Mouse (Mus musculus) kidney, adult 2 months (tissue): Measurements from ENCODE around the gene 4931428L18Rik. TPM values are rescaled to one million over a fixed set of nuclear protein-coding genes. Genes with fewer than 3 reads are reported as not detected.

ENCODE experiments used
- DNase-seq: peaks from one replicate; pipeline ENCODE4 v3.0.0; 2021
- H3K27ac ChIP-seq: fragments of 200-500 bp; 2 replicates; pipeline ENCODE4 v1.5.1; 2012; ENCODE audit warnings: low read depth, low read length, control low read depth, inconsistent platforms; ENCODE audit not compliant: insufficient read depth
- H3K27me3 ChIP-seq: fragments of 200-500 bp; replicated peaks from 2 replicates; pipeline ENCODE4 v1.6.1; 2012; ENCODE audit warnings: mild to moderate bottlenecking, moderate library complexity, low read length, inconsistent platforms; ENCODE audit not compliant: control insufficient read depth, insufficient read depth
- H3K36me3 ChIP-seq: fragments of 200-500 bp; 2 replicates; pipeline ENCODE4 v1.6.1; 2012; ENCODE audit warnings: mild to moderate bottlenecking, moderate library complexity, low read length, inconsistent platforms; ENCODE audit not compliant: control insufficient read depth, insufficient read depth
- H3K4me1 ChIP-seq: fragments of 200-500 bp; 2 replicates; pipeline ENCODE4 v1.6.1; 2011; ENCODE audit warnings: low read length; ENCODE audit not compliant: control insufficient read depth, insufficient read depth
- H3K4me3 ChIP-seq: fragments of 200-500 bp; 2 replicates; pipeline ENCODE4 v1.5.1; 2011; ENCODE audit warnings: mild to moderate bottlenecking, low read depth, low read length, control low read depth; ENCODE audit not compliant: insufficient read depth
- CTCF ChIP-seq: fragments of 200-500 bp; conservative IDR thresholded peaks from 2 replicates; pipeline ENCODE4 v1.5.1; 2011; ENCODE audit warnings: low read depth, mild to moderate bottlenecking, control low read depth, low read length, moderate library complexity, mixed read lengths; ENCODE audit not compliant: insufficient read depth, insufficient read length
- POLR2A ChIP-seq: fragments of 200-500 bp; IDR thresholded peaks from one replicate; pipeline ENCODE4 v1.6.1; 2011; ENCODE audit warnings: low read depth, low read length, control low read depth
- WGBS: fragments of 180-500 bp; shearing (Covaris S2); methylation state at CpG from one replicate; pipeline ENCODE4 v1.1.7; 2018; 5-methylcytosine and 5-hydroxymethylcytosine counted together
- polyA plus RNA-seq: library from polyadenylated mRNA; depleted of rRNA; stranded (reverse); fragments of >200 nt; gene quantifications from 2 replicates; pipeline ENCODE4 v1.2.3, GENCODE M21; 2012; rRNA removed

The 4931428L18Rik gene
- polyA plus RNA-seq, 1 experiment, result not detected

DNA sequence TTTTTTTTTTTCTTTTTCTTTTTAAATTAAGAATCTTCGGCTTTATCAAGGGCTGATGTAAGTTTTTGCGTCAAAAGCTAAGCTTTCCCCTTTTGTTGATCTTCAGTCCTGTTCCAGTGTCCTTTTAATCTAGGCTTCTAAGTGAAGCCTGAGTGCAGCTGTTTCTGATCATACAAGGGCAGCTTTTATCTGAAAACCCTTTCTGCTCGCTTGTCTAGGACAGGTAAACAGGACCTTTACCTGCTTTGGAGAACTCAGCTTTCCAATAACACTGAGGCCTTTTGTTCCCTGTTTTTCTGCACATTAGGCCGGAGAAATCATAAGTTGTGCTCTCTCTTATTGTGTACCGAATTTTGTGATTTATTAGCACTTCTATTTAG is 272.0 kb downstream of the 4931428L18Rik start:
- Histone ChIP-seq H3K27me3 (no peaks in the 10 kb centered on the region), H3K4me3 (peak overlapping the region; percentile 98; the same call in 1 of the 2 replicates), H3K36me3 (no peaks in the 10 kb centered on the region), H3K4me1 (peaks cover 13% of the 10 kb centered on the region), H3K27ac (peak overlapping the region; percentile 99)
- no peak for DNase-seq
- WGBS, result 41% methylated on average over 5 of the region's 5 CpGs
- TF ChIP-seq CTCF, result no peak
- no peak for TF ChIP-seq POLR2A

DNA sequence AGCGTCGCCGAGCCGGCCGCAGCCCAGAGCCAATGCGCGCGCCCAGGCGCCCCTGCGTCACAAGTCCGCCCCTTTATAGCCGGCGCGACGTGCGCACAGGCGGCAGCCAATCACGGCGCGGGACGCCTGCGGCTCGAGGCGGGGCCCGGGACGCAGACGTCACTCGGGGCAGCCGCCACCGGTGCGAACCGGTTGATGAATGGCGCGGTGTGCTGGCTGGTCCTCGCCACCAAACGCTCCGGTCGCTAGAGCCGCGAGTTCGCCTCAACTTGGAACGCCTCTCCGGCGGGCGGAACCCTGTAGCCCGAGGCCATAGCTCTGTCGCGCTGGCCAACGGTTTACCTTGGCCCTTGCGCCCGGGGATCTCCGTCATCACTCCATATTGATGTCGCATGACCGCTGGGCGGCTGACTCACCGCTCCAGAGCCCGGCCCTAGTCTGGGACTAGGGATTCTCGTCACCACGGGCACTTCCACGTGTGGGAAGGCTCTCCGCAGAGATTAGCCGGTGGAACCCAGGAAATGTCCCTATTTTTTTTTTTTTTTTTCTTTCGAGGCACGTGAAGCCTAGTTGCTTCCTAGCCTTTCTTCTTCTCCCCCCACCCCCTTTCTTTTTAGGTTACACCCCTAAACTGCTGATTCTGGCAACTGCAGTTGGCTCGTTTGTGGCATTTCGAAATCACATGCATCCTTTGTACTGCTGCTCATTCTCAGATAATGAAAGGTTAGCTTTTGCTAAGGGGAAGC is 272.6 kb downstream of the 4931428L18Rik start:
- no peaks in the 10 kb centered on the region; the same call in 1 of the 2 replicates for H3K36me3 ChIP-seq
- WGBS, result under 1% methylated on average over 66 of the region's 66 CpGs
- peaks cover 13% of the 10 kb centered on the region for H3K4me1 ChIP-seq
- H3K4me3 ChIP-seq, result peak overlapping the region; percentile 98
- peak; percentile 98 for DNase-seq
- TF ChIP-seq POLR2A (peak; percentile 62), CTCF (peak; percentile 12; the same call in 1 of the 2 replicates)
- H3K27ac ChIP-seq, result peak overlapping the region; percentile 99
- no peaks in the 10 kb centered on the region for H3K27me3 ChIP-seq

DNA sequence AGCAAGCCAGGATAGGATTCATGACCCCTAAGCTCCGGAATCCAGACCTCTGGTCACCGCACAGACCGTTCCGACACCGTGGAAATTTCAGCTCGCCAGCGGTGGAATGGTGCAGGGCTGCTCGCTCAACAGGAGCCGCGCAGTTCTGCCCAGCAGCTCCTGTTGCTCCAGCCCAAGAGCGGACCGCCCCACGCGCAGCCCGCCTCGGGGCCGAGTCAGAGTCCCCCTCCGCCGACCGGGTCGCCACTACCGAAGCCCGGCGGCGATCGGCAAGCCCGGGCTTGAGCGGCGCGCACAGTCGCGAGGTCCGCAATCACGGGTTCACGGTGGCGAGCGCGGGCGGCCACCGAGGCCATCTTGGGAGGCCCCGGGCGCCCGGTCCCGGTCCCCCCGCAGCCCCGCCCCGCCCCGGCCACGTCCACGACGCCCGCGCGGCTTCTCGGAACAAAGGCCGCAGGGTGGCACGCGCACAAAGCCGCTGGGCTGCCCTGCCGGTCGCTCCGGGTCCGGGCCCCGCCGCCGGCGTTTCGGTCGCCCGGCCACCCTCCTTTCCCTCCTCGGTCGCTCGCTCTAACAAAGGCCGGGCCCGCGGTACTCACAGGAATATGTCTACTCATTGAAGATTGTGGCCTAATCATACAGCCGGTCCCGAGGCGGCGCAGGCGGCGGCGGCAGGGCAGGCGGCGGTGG is 273.4 kb downstream of the 4931428L18Rik start:
- no peak for TF ChIP-seq CTCF
- no peak for TF ChIP-seq POLR2A
- under 1% methylated on average over 79 of the region's 85 CpGs for WGBS
- peak overlapping the region; percentile 95 for H3K27ac ChIP-seq
- H3K36me3 ChIP-seq, result peaks cover 4% of the 10 kb centered on the region
- H3K27me3 ChIP-seq, result no peaks in the 10 kb centered on the region
- peak; percentile 69 for DNase-seq
- H3K4me3 ChIP-seq, result peak overlapping the region; percentile 85
- peaks cover 13% of the 10 kb centered on the region for H3K4me1 ChIP-seq

DNA sequence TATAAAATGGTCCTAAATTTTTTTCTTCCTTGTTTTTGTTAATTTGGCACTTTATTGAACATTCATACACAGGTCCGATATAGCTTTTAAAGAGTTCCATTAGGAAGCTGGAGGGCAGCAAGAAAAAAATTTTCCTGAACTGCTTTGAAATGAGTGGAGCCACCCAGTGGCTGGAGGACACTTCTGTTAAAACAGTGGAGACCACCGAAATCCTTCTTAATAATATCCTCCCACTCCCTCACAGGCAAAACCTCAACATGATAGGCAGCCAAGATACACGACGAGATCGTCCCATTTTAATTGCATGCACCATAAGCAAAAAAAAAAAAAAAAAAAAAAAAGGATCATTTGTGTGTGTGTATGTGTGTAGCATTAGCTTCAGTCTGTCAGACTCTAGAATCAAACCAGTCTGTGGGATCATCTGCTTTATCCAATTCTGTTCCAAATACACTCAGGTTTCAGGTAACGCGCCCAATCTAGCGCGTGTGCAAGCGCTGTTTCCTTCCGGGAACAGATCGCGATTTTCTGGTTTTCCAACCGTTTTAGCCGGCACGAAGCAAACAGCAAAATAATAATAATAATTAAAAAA is 274.0 kb downstream of the 4931428L18Rik start:
- Histone ChIP-seq H3K27me3 (no peaks in the 10 kb centered on the region), H3K36me3 (peaks cover 10% of the 10 kb centered on the region), H3K27ac (peak overlapping the region; percentile 95), H3K4me3 (peak overlapping the region; percentile 85), H3K4me1 (peaks cover 13% of the 10 kb centered on the region)
- TF ChIP-seq CTCF (peak; percentile 10; the same call in 1 of the 2 replicates), POLR2A (no peak)
- WGBS, result under 1% methylated on average over 16 of the region's 16 CpGs
- DNase-seq, result peak; percentile 30

Other genes with a start within 250 kb of the 4931428L18Rik start
- not detected in 2 replicates for gene AC153137.1, start 244.7 kb downstream of the 4931428L18Rik start, polyA plus RNA-seq
- gene Lgsn, start 46.3 kb downstream of the 4931428L18Rik start, polyA plus RNA-seq, result not detected in 2 replicates
- not detected in 2 replicates for gene Pih1d3, start 154 bp upstream of the 4931428L18Rik start, polyA plus RNA-seq